Mouse (Mus musculus): ENCODE measurements around the gene Tk1. TPM values are rescaled to one million over a fixed set of nuclear protein-coding genes. Genes with fewer than 3 reads are reported as not detected.
A peak's percentile ranks its signal among the peaks of the same experiment; 100 is the strongest.

The Tk1 gene
- polyA plus RNA-seq, 1 experiment from 2014 or later: 92.9 TPM

DNA sequence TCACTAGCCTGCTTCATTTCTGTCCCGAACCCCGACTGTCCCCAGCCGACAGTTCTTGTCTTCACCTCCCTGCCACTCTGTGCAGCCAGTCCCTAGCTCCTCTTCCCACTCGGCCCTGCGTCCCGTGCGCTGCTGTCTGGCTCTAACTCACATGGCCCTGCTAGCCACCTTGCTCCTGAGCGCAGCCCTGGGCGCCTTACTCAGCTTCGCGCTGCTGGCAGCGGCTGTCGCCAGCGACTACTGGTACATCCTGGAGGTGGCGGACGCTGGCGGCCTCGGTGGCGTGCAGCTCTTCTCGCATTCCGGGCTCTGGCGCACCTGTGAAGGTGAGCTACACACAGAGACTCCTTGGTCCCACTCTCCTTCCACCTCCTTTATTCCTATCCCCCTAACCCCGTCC, 34.7 kb upstream of the Tk1 start, which contains the start of gene Tmem235:
TSS of gene Tmem235 (plus strand) at position 152 of the 400 bp plus-strand sequence.
- no peak within 1 kb of the TSS for H3K9ac ChIP-seq
- no peaks in the 10 kb centered on the region for H3K9me3 ChIP-seq (replicated peaks)
- H3K4me3 ChIP-seq: peak within 1 kb of the TSS; percentile 15; the same call in 1 of the 2 replicates
- H3K27me3 ChIP-seq: peaks cover 60% of the 10 kb centered on the region
- H3K4me1 ChIP-seq (replicated peaks): peaks cover 4% of the 10 kb centered on the region
- H3K4me2 ChIP-seq: peak within 1 kb of the TSS; percentile 36
- ATAC-seq (replicated peaks; ENCODE audit: insufficient number of reproducible peaks, insufficient read depth, low FRiP score, low read depth): no peak
- peaks cover 18% of the 10 kb centered on the region for H3K36me3 ChIP-seq
- WGBS: 3% methylated on average over 23 of the region's 23 CpGs
- no peak within 1 kb of the TSS for H3K27ac ChIP-seq

DNA sequence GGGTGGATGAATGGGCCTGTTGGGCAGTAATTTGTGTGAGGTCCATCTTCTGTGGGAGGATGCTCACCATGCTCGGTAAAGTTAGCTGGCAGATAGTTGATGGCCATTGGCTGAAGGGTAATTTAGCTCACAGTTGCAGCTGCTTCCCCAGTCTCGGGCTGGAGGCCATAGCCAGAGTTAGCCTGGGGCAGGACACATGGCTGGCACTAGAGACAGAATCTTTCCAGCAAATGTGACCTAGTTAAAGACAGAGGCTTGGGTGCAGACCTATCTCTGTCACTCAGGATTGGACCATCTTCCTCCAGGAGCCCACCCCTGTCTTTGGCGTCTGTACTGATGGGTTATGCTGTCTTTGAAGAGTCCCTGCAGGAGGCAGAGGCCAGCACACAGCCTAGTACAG, 32.5 kb upstream of the Tk1 start:
- Histone ChIP-seq H3K4me2 (no peak overlapping the region), H3K4me3 (no peak overlapping the region), H3K4me1 (replicated peaks) (peaks cover 4% of the 10 kb centered on the region), H3K9ac (no peak overlapping the region), H3K27me3 (peaks cover 49% of the 10 kb centered on the region), H3K27ac (no peak overlapping the region), H3K36me3 (peaks cover 32% of the 10 kb centered on the region), H3K9me3 (replicated peaks) (no peaks in the 10 kb centered on the region)
- ATAC-seq (replicated peaks; ENCODE audit: insufficient number of reproducible peaks, insufficient read depth, low FRiP score, low read depth): no peak
- 54% methylated on average over 3 of the region's 3 CpGs for WGBS

DNA sequence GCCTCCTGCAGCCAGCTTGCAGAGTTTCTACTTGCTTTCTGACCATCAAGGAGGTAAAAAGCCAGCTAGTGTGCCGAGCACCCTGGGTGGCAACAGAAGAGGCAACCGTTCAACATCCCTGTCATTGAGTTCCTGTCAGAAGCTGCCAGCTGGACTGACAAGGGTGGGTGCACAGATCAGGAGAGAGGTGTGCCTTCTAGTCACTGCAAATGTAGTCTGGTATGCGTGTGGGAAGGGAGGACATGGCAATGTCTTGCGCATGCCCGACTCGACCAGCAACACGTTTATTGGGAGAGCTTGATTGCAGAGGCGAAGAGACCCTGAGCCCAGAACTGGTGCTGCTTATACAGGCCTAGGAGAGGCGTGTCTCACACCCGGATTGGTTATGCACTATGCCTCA, 31.6 kb upstream of the Tk1 start:
- H3K27ac ChIP-seq: no peak overlapping the region
- H3K4me2 ChIP-seq: no peak overlapping the region
- H3K36me3 ChIP-seq: peaks cover 40% of the 10 kb centered on the region
- no peak for ATAC-seq (replicated peaks; ENCODE audit: insufficient number of reproducible peaks, insufficient read depth, low FRiP score, low read depth)
- H3K9me3 ChIP-seq (replicated peaks): no peaks in the 10 kb centered on the region
- H3K9ac ChIP-seq: no peak overlapping the region
- H3K4me1 ChIP-seq (replicated peaks): peaks cover 4% of the 10 kb centered on the region
- H3K27me3 ChIP-seq: peaks cover 39% of the 10 kb centered on the region
- WGBS: 93% methylated on average over 10 of the region's 10 CpGs
- H3K4me3 ChIP-seq: no peak overlapping the region

DNA sequence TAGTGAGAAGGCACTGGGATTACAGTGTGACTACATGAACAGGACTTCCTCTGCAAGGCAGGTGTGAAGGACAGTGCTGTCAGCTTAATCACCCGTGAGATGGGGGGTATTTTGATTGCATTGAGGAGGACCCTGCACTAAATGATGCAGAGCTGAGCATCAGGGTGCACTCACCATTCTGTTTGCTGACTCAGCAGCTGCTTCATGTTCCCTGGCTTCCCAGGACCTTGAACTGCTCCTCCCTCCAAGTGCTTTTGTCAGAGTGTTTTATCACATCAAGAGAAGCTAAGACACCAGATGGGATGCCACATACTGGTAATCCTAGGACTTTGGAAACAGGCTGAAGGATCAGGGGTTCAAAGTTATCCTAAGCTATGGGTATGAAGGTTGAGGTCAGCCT, 30.1 kb upstream of the Tk1 start:
- Histone ChIP-seq H3K4me2 (no peak overlapping the region), H3K9me3 (replicated peaks) (no peaks in the 10 kb centered on the region), H3K9ac (no peak overlapping the region), H3K36me3 (peaks cover 46% of the 10 kb centered on the region), H3K27me3 (peaks cover 24% of the 10 kb centered on the region), H3K4me3 (no peak overlapping the region), H3K27ac (no peak overlapping the region), H3K4me1 (replicated peaks) (peaks cover 6% of the 10 kb centered on the region)
- no peak for ATAC-seq (replicated peaks; ENCODE audit: insufficient number of reproducible peaks, insufficient read depth, low FRiP score, low read depth)
- WGBS: 66% methylated on average over 1 of the region's 1 CpGs

DNA sequence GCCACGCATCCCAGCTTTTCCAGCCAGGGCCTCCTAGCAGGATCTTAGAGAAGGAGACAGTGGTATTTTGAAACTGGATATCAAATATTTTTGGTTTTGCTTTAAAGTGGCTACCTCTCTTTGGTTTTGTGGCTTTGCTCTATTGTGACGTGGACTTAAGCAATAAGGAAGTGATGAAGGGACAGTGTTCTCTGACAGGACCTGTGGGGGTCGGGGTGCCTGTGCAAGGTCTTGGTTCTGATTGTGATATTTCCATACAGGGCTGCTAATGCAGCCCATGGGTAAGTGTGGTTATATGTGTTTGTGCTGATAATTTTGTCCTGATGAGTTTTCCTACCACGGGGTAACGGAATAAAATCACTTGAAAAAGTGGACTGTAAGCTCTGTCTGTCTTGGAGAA, 29.5 kb upstream of the Tk1 start:
- H3K4me1 ChIP-seq (replicated peaks): peaks cover 6% of the 10 kb centered on the region
- no peak overlapping the region for H3K4me3 ChIP-seq
- peaks cover 18% of the 10 kb centered on the region for H3K27me3 ChIP-seq
- no peak overlapping the region for H3K27ac ChIP-seq
- H3K36me3 ChIP-seq: peaks cover 46% of the 10 kb centered on the region
- H3K9ac ChIP-seq: no peak overlapping the region
- no peak for ATAC-seq (replicated peaks; ENCODE audit: insufficient number of reproducible peaks, insufficient read depth, low FRiP score, low read depth)
- 97% methylated on average over 5 of the region's 5 CpGs for WGBS
- H3K9me3 ChIP-seq (replicated peaks): no peaks in the 10 kb centered on the region
- H3K4me2 ChIP-seq: no peak overlapping the region

DNA sequence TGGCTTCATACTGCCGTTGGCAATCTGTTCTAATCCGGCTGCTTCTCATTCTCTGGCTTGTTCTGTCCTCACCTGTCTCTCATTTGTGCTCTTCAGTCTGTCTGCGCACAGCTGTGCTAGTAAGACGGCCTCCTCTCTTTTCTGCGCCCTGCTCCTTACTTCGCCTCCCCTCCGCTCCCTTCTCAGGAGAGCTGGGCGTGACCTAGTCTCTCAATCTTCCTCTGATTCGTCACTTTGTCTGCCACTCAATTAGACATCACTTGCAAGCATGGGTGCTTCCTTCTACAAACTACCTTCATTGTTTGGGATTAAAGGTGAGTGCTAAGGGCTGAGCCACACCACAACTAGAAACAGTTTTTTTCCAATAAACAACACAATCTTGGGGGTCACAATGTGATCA, 28.3 kb upstream of the Tk1 start:
- peaks cover 17% of the 10 kb centered on the region for H3K4me1 ChIP-seq (replicated peaks)
- peaks cover 7% of the 10 kb centered on the region for H3K27me3 ChIP-seq
- no peak overlapping the region for H3K9ac ChIP-seq
- no peak overlapping the region for H3K27ac ChIP-seq
- peaks cover 46% of the 10 kb centered on the region for H3K36me3 ChIP-seq
- WGBS: 92% methylated on average over 9 of the region's 9 CpGs
- no peak for ATAC-seq (replicated peaks; ENCODE audit: insufficient number of reproducible peaks, insufficient read depth, low FRiP score, low read depth)
- no peaks in the 10 kb centered on the region for H3K9me3 ChIP-seq (replicated peaks)
- H3K4me2 ChIP-seq: no peak overlapping the region
- no peak overlapping the region for H3K4me3 ChIP-seq

DNA sequence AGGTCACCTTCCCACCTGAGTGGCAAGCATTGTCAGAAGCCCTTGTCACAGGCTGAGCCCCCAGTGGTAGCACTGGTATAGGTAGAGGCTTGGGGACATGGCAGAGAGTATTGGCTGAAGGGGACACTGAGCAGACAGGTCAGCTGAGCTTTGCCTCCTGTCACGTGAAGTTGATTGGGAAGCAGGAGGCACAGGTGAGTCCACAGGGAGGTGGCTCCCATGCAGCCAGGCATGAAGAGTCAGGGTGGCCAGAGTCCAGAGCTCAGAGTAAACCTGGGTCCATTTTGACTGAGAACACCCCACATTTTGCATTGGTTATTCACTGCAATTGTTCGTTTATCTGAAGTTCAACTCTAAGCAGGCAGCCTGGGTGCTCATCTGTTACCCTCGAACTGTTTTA, 27.0 kb upstream of the Tk1 start:
- no peak overlapping the region for H3K4me3 ChIP-seq
- no peak for ATAC-seq (replicated peaks; ENCODE audit: insufficient number of reproducible peaks, insufficient read depth, low FRiP score, low read depth)
- H3K4me2 ChIP-seq: no peak overlapping the region
- H3K27me3 ChIP-seq: no peaks in the 10 kb centered on the region
- H3K27ac ChIP-seq: no peak overlapping the region
- no peak overlapping the region for H3K9ac ChIP-seq
- peaks cover 46% of the 10 kb centered on the region for H3K36me3 ChIP-seq
- H3K9me3 ChIP-seq (replicated peaks): no peaks in the 10 kb centered on the region
- 90% methylated on average over 3 of the region's 3 CpGs for WGBS
- H3K4me1 ChIP-seq (replicated peaks): peaks cover 24% of the 10 kb centered on the region

DNA sequence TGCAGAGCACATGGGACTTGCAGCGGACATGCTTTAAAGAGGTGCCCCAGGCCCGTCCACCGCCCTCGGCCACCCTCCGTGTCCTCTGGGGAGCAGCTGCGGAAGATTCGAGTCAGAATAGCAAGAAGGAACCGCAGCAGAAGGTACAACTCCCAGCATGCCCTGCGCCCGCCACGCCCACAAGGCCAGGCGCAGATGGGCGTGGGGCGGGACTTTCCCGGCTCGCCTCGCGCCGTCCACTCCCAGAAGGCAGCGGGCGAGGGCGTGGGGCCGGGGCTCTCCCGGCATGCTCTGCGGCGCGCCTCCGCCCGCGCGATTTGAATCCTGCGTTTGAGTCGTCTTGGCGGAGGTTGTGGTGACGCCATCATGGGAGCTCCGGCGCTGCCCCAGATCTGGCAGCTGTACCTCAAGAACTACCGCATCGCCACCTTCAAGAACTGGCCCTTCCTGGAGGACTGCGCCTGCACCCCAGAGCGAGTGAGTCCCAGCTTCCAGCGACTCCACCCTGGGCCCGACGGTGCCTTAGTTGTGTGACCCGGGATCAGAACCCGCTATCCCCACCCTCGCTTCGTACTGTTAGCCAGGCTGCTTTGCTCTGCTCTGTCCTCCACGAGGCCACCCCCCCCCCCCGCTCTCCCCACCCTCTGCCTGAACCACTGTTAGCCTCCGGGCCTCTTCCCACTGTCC, 23.2 kb upstream of the Tk1 start, which contains the start of gene Birc5:
TSS of gene Birc5 (plus strand) at position 267 of the 687 bp plus-strand sequence.
- ATAC-seq (replicated peaks; ENCODE audit: insufficient number of reproducible peaks, insufficient read depth, low FRiP score, low read depth): peak; percentile 92
- under 1% methylated on average over 51 of the region's 51 CpGs for WGBS

DNA sequence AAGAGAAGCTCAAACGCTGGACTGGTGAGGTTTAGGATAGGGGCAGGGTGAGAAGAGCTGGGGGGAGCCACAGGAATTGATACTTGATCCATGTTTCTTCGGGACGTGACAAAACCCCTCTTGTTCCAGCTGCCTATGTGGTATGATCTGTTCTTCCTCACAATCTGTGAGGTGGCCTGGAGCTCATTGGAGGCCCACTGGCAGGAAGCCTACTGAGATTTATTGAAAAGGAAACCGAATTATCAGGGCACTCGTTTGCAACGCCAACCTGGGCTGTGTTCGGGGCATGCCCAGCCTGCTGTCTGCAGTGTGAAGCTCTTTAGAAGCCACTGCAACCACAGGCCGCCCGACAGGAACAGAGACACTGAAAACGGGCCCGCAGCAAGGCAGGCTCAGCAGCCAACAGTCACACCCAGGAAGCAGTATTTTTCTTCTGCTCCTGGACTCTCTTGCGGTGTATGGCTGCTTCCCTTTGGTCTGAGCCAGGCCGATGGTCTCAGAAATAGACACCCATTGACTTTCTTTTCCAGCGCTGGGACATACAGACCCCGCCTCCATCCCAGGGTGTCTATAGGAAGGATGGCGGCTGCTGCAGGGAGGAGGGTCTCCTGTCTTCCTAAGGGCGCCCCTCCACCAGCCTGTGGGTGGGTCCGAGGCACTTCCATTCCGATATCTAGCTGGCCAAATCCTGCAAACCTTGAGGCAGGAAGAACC, 22.5 kb upstream of the Tk1 start:
- H3K4me1 ChIP-seq (replicated peaks): peaks cover 29% of the 10 kb centered on the region
- 5% methylated on average over 19 of the region's 19 CpGs for WGBS

More for the DNA sequence above, 23.2 kb upstream of the Tk1 start, which contains the start of gene Birc5:
- H3K4me1 ChIP-seq (replicated peaks): peaks cover 29% of the 10 kb centered on the region
- no peaks in the 10 kb centered on the region for H3K9me3 ChIP-seq (replicated peaks)
- peak within 1 kb of the TSS; percentile 84 for H3K4me2 ChIP-seq
- peak within 1 kb of the TSS; percentile 97 for H3K27ac ChIP-seq
- no peaks in the 10 kb centered on the region for H3K27me3 ChIP-seq
- peaks cover 21% of the 10 kb centered on the region for H3K36me3 ChIP-seq
- H3K4me3 ChIP-seq: peak within 1 kb of the TSS; percentile 72
- peak within 1 kb of the TSS; percentile 85 for H3K9ac ChIP-seq

DNA sequence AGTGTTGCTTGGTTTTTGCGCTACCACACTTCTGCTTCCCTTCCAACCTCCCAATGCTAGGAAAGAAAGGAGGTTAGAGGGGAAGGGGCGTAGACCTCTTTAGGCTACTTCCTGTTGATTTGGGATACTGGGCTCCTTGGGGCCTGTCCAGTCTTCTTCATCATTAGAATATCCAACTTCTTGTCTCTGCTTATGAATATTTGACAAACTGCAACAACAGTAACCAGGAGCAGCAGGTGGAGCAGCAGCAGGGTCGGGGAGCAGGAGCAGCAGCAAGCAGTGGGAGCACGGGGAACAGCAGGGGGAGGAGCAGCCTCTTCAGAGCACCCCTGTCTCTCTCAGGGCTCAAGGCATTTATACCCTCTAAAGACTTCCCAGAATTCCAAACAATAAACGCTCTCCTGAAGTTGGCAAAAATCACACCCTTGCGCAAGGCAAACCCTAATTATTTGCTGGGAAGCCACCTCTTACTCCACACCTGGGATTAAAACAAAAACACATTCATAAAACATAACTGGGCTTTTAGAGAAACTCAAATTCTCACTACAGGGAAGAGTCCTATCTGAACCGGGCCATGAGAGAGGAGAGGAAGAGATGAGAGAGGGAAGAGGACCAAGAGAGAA, 21.8 kb upstream of the Tk1 start:
- Histone ChIP-seq H3K4me2 (peak overlapping the region; percentile 84), H3K27ac (peak overlapping the region; percentile 97), H3K36me3 (peaks cover 9% of the 10 kb centered on the region), H3K27me3 (no peaks in the 10 kb centered on the region), H3K4me1 (replicated peaks) (peaks cover 29% of the 10 kb centered on the region), H3K4me3 (peak overlapping the region; percentile 72), H3K9ac (peak overlapping the region; percentile 85; the same call in 1 of the 2 replicates), H3K9me3 (replicated peaks) (no peaks in the 10 kb centered on the region)
- WGBS: 80% methylated on average over 7 of the region's 7 CpGs
- ATAC-seq (replicated peaks; ENCODE audit: insufficient number of reproducible peaks, insufficient read depth, low FRiP score, low read depth): no peak

More for the DNA sequence above, 22.5 kb upstream of the Tk1 start:
- peak overlapping the region; percentile 85 for H3K9ac ChIP-seq
- peak; percentile 73 for ATAC-seq (replicated peaks; ENCODE audit: insufficient number of reproducible peaks, insufficient read depth, low FRiP score, low read depth)
- no peaks in the 10 kb centered on the region for H3K27me3 ChIP-seq
- peak overlapping the region; percentile 97 for H3K27ac ChIP-seq
- H3K9me3 ChIP-seq (replicated peaks): no peaks in the 10 kb centered on the region
- H3K36me3 ChIP-seq: peaks cover 15% of the 10 kb centered on the region
- H3K4me3 ChIP-seq: peak overlapping the region; percentile 72
- peak overlapping the region; percentile 84 for H3K4me2 ChIP-seq

DNA sequence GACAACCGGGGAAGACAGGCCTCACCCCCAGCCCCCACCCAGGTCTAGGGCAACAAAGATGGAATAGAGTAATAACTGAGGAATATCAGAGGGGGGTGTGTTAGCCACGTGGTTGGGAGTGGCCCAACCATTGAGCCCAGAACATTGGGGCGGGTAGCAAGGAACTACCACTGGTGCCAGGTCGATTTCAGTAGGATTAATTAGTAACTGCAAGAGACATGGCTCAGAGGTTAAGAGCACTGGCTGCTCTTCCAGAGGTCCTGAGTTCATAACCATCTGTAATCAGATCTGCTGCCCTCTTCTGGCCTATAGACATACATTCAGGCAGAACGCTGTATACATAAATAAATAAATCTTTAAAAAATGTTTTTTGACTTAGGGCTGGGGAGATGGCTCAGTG, 20.7 kb upstream of the Tk1 start:
- no peaks in the 10 kb centered on the region for H3K9me3 ChIP-seq (replicated peaks)
- H3K27me3 ChIP-seq: no peaks in the 10 kb centered on the region
- 0 out of 2 replicates have a peak, but pooled peaks cover under 1% of the 10 kb centered on the region for H3K36me3 ChIP-seq
- peaks cover 29% of the 10 kb centered on the region for H3K4me1 ChIP-seq (replicated peaks)
- no peak overlapping the region for H3K9ac ChIP-seq
- 46% methylated on average over 5 of the region's 5 CpGs for WGBS
- H3K4me2 ChIP-seq: no peak overlapping the region
- no peak overlapping the region for H3K4me3 ChIP-seq
- ATAC-seq (replicated peaks; ENCODE audit: insufficient number of reproducible peaks, insufficient read depth, low FRiP score, low read depth): no peak
- H3K27ac ChIP-seq: no peak overlapping the region
